Mouse (Mus musculus): ENCODE results near the gene Anpep.
"Not testable (repeated sequence)": the region's sequence is repeated elsewhere in the genome, so short reads cannot be mapped to it uniquely, and the experiment has no call there.

The Anpep gene

DNA sequence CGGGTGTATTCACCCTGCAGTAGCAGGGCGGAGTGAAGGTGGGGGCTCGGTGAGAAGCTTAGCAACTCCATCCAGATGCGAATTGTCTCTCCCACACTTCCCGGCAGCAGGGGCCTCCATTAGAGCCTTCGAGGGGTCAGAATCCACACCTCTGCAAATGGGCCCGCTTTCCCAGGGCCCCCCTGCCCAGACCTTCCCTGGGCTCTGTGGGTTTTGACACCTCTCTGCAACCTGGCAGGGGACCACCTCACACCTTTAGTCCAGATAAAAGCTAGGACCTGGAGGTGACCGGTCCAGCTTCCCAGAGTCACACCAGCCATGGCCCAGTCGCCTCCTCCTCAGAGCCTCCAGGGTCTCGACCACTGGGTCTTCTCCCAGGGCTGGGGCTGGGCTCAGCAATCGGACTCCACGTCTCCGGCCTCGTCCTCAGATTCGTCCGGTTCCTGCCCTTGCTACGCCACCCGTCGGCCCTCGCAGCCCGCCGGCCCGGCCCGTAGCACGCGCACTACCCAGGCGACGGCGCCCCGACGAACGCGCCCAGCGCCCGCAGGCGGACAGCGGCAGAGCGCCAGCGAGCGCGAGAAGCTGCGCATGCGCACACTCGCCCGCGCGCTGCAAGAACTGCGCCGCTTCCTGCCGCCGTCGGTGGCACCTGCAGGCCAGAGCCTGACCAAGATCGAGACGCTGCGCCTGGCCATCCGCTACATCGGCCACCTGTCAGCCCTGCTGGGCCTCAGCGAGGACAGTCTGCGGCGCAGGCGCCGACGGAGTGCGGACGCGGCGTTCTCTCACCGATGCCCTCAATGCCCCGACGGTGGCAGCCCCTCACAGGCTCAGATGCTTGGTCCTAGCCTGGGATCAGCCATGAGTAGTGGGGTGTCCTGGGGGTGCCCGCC lies 50.0 kb downstream of the Anpep start, which contains the start of gene Mesp2:
TSS of gene Mesp2 (plus strand) at position 117 of the 896 bp plus-strand sequence.
- peak; percentile 39 for DNase-seq (ENCODE audit: low spot score)

DNA sequence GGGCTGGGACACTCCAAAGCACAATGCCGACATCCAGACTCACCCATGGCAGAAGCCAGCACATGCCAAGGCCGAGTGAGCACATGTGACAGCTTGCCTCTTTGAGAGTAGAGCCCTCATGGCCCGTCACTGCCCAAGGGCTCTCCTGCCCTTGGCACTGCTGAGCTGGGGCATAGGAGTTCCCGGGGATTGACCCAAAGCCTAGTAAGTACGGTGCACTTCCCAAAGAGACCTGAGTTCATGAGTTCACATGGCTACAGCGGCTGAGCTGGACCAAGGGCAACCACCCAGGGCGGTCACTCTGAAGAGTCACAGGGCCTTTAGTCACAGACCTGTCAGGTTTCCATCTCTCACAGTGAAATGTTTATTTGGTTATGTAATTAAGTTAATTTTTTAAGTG lies 52.3 kb downstream of the Anpep start:
- no peak for DNase-seq (ENCODE audit: low spot score)

DNA sequence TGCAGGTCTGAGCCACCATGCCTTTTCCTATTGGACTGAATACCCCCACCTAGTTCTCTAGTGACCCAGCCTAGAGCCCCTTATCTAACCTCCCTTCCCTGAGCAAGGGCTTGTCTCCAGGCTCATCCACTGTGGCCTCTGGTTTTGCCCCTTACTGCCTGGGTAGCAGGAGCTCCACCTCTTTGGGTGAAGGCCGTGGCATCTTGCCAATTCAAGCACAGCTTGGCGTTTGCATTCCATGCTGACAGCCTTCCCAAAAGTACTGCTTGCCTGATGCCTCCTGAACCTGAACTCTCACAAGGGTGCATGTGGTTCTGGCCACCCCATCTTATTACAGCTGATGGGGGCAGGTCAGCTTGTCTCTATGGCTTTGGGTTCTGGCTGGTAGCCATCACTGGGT lies 57.0 kb downstream of the Anpep start:
- no peak for DNase-seq (ENCODE audit: low spot score)

- DNase-seq (ENCODE audit: low spot score): no peak
These were observed 58.8 kb downstream of the Anpep start for GRCm38 (mm10) chr7:79802037-79802436.

GRCm38 (mm10) chr7:79801391-79801790 lies 59.5 kb downstream of the Anpep start:
- DNase-seq (ENCODE audit: low spot score): no peak

DNA sequence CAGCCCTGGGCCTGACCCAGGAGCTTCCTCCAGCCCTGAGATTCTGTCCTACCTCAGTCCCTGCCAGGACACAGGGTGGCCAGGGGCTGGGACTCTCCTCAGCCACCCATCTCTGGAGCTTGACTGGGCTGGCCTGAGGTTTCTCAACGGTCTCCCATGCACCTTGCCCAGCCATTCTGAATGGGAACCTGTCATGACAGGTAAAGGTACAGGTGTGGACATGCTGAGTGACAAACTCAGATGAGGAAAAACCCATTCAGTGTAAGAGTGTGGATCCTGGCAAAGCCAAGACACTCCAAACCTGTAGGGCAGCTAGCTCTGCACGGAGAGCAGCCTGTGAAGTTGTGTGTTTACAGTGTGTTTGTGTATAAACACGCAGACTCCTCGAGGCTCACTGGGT lies 60.5 kb downstream of the Anpep start:
- DNase-seq (ENCODE audit: low spot score): no peak

DNA sequence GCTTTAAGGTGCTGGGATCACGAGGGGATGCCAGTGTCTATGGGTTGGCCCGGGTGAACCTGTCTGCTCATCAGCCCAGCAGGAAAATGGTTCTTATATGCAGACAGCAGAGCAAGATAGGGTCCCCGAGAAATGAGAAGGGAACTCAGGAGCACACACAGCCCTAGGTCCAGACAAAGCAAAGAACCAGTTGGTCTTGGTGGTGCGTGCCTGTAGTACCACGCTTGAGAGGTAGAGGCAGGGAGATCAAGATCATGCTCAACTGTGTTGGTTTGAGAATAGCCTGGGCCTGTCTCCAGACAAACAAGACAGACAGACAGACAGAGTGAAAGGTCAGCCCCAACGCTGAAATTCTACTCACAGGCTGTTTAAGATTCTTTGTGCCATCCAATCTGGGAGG lies 61.4 kb downstream of the Anpep start:
- no peak for DNase-seq (ENCODE audit: low spot score)

DNA sequence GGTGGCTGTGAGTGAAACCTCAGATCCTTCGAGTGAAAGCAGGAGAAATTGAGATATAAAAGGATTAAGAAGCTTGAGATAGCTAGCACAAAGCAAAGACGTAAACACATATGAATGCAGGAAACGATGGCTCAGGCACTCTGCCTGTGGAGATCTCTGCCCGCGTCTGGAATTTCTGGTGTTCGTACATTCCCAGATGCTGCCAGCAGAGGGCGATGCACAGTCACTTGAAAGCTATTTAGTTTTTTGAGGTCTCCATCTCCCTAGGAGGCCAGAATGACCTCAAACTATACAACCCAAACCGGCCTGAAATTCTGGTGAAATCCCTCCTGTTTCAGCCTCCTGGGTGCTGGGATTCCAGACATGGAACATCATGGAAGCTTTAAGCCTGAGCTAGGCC lies 61.8 kb downstream of the Anpep start:
- peak; percentile 53 for DNase-seq (ENCODE audit: low spot score)

GRCm38 (mm10) chr7:79798606-79799005 lies 62.3 kb downstream of the Anpep start:
- DNase-seq (ENCODE audit: low spot score): no peak

- DNase-seq (ENCODE audit: low spot score): no peak
These were observed 67.2 kb downstream of the Anpep start, which contains the start of gene Mesp1 for GRCm38 (mm10) chr7:79793688-79794087. Mesp1 (minus strand) TSS chr7:79793788.

DNA sequence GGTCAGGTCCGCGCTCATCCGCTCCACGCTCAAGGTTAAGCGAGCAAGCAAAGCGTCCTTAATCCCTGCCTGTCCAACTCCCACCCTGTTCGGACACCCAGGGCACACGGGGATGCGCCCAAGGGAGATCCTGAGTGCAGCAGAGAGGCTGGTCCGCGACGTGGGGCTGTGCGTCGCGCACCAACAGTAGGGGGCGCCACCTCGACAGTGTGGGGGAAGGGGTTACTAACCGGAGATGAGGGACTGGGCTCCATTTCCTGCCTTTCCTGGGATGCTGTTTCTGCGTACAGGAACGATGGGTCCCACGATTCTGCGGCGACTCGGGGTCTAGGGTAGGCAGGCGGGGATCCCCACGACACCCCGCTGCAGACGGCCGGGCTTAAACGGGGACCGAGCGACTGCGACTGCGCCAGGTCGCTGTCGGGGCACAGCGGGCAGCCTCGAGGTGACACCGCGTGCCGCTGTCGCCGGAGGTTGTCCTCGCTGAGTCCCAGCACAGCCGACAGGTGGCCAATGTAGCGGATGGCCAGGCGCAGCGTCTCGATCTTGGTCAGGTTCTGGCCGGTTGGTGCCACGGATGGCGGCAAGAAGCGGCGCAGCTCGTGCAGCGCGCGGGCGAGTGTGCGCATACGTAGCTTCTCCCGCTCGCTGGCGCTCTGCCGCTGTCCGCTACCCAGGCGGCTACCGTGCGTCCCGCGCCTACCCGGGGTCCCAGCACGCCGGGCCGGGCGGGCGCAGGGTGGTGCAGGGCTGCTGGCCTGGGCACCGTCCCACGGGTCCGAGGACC lies 68.0 kb downstream of the Anpep start:
- no peak for DNase-seq (ENCODE audit: low spot score)

DNA sequence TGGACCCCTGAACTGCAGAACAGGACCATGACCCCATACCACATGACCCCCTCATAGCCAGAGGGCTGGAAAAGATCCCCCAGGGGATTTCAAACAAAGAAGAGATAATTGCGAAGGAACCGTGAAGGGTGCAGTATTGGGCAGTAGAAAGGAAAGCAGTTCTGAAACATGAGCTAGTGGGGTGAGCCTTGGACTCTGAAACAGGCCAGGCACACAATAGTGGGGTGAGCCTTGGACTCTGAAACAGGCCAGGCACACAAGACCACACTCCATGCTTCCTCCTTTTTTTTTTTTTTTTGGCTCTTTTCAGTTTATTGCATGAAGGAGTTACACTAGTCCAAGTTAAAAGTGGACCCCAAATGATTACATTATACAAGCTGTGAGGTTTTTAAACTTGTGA lies 71.0 kb downstream of the Anpep start:
- not testable (repeated sequence) for DNase-seq (ENCODE audit: low spot score)

- peak; percentile 43 for DNase-seq (ENCODE audit: low spot score)
These were observed 74.6 kb downstream of the Anpep start for GRCm38 (mm10) chr7:79786295-79786694.

- no peak for DNase-seq (ENCODE audit: low spot score)
These were observed 78.4 kb downstream of the Anpep start for GRCm38 (mm10) chr7:79782516-79782855.

- no peak for DNase-seq (ENCODE audit: low spot score)
These were observed 78.9 kb downstream of the Anpep start for GRCm38 (mm10) chr7:79781826-79782515.

DNA sequence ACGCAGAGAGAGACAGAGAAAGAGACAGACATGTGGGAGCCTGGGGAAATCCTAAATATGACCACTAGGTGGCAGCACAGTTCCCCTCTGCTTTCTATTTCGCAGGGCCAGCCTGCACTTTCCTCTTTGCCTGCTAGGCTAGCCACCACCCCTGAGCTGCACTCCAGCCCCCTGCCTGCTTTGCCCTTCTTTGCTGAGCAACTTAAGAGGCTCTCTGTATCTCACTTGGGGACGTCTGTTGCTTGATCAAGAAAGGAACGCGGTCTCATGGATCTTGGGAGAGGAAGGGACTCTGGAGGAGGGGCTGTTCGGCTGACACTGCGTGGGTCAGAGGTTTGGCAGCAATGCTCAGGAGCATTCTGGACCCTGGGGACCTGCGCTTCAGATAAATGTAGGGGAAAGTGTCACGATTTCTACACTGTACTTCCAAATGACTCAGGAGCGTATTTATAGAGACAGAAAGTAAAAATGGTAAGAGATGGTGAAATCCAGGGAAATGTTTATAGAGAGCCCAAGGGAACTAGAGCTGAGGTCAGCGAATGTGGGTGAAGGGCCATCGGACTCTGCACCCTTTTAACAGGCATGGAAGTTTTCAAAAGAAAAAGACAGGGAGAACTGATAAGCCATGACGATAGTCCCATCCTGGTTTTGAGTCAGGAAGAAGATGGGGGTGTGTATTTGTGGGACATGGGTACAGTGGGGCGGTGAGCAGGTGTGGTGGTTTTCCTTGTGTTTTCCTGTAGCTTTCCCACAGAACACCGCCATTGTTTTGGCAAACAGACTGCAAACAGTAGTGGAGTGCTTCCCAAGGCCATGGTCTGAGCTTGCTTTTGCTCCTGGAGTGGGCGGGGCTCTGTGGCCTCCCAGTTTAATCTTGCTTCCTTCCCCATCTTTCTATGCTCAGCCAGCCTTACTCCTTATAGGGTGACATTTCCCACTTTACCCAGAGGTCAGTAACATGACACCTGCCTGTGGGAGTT lies 79.9 kb downstream of the Anpep start:
- peak; percentile 56 for DNase-seq (ENCODE audit: low spot score)
